Mouse (Mus musculus) spleen, postnatal 10 days (tissue): Measurements from ENCODE around the gene Peli2.
"Not testable (repeated sequence)": the region's sequence is repeated elsewhere in the genome, so short reads cannot be mapped to it uniquely, and the experiment has no call there.

ENCODE experiments used
- DNase-seq, 2 experiments: peaks; one replicate each; pipeline ENCODE4 v3.0.0; 2021 to 2022; ENCODE audit warnings: low spot score in 2 of 2

The Peli2 gene

GRCm38 (mm10) chr14:48120752-48121528 lies at the start of gene Peli2:
TSS of gene Peli2 (plus strand) at chr14:48120823.
- DNase-seq, result peak; percentile 18 to 37

- DNase-seq, result no peak
Observed at GRCm38 (mm10) chr14:48072104-48072503, 48.5 kb upstream of the Peli2 start.

GRCm38 (mm10) chr14:48073247-48074161 lies 47.1 kb upstream of the Peli2 start:
- DNase-seq, result no peak

- not testable (repeated sequence) for DNase-seq
Observed at GRCm38 (mm10) chr14:48079574-48079973, 41.0 kb upstream of the Peli2 start.

DNA sequence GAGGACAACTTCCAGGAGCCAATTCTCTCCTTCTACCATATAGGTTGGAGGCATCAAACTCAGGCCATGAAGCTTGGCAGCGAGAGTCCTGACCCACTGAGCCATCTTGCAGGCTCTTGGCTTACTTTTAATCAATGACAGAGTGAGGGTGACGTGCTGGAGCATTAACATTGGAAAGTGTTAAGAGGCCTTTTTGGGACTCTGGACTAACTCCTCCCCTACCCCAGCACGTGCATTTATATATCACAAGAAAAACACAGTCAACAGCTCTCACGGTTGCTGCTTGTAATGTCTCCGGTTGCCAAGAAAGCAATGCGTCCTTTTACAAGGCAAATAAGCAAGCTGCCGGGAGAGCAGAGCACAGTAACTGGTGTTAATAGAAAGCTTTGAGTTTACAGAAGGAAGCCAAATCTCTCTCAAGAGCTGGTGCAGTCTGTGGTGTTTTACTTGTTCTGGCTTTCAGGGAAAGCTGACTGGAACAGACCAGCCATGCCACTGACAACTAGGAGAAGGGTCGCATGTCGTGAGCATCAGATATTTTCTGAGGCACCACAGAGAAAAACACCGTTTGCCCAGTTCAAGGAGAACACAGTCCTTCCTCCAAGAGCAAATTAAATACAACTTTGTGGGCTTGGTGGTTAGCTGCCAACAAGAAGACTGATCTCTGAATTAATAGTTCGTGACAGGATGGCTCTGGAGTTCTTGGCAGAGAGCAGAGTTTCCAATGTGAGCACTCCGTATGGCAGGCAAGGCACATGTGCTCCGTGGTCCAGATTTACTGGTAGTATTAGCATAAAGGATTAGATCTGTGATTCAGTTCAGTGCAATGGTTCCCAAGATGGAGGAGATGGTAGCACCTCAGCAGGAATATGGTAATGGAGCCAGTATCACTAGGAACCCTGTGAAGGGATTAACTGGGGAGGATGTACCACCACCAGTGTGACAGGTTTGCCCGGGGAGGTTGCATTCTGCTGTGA lies 36.5 kb upstream of the Peli2 start:
- DNase-seq, result no peak

DNA sequence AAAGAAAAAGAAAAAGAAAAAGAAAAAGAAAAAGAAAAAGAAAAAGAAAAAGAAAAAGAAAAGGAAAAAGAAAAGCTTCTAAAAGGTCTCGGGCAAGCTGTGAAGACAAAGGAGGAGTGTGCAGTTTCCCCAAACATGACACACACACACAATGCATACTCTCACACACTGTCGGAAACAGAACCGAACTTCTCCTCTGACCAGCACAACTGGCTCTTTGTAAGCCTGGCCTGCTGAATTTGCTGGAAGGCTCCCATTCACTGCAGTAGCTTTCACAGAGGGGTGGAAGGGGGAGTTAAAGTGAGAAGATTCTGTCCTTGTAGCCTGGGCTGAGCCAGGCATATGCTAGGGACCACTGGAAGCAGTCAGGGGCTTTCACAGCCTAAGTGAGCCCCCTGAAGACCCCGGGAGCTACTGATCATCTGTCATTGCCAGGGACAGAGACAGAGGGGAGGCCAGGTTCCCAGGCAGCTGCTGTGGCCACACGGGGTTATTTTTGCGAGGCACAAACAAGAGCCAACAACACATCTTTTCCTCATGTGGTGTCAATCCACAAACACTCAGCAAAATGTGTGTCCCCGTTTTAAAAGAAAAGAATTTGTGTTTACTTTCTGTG lies 33.8 kb upstream of the Peli2 start:
- DNase-seq, result no peak

DNA sequence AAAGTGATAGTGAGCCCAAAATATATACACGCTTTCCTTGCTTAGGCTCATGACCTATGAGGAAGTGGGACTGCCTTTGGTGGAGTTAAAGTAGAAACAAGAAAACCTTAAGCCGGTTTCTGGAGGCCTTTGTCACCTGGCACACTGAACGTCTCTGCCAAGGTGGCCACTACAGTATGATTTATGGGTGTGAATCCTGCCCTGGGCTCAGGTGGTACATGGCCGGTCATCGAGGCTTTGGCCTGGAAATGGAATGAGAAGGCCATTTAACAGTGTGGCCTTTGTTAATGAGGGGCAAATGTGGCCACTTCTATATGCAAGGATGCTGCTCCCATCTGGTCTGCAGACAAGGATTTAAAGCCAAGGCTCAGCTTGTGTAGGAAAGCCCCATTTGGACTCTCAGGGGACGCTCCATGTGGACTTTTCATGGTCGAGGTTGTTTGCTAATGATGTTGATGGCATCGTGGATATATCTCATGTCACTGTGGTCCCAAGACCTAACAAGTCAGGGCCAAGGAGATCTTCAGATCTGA lies 33.3 kb upstream of the Peli2 start:
- no peak for DNase-seq

GRCm38 (mm10) chr14:48090465-48090864 lies 30.2 kb upstream of the Peli2 start:
- DNase-seq, result no peak

- no peak for DNase-seq
Observed at GRCm38 (mm10) chr14:48091160-48091559, 29.5 kb upstream of the Peli2 start.

DNA sequence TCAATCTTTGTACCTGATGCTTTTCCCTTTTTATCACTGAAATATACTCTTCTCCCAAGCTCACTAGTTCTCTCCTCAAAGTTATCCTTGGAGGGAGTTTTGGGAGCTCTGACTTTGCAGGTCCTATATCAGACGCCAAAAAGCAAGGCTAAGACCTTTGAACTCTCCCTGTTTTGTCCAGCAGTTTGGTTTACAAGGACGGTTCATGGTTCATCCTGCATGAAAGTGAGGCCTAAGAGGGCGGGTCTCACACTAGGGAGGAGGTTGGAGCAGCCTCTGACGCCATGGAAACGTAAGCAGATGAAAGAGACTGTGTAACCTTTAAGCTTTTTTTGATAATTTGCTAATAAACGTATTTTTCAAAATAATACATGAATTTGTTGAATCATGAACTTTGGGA lies 22.4 kb upstream of the Peli2 start:
- DNase-seq, result no peak

GRCm38 (mm10) chr14:48099354-48099753 lies 21.3 kb upstream of the Peli2 start:
- DNase-seq, result no peak

GRCm38 (mm10) chr14:48106453-48106852 lies 14.2 kb upstream of the Peli2 start:
- no peak for DNase-seq

DNA sequence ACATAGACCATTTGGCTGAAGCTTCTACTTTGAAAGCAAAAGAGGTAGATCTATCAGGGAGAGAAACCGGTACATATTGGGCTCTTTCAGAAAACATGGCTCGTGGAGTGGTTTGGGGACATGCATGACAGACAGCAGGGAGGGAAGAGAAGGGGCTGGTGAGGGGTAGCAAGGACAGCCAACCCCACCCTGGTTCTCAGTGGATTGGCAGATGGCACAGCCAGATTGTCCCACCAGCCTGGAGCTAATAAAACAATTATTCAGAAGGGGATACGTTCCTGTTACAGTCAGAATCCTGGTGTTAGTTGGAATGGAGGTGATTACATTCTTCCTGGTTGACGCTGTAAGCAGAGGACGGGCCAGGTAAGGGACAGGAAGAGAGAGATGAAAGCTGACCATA lies 2.6 kb upstream of the Peli2 start:
- no peak for DNase-seq

DNA sequence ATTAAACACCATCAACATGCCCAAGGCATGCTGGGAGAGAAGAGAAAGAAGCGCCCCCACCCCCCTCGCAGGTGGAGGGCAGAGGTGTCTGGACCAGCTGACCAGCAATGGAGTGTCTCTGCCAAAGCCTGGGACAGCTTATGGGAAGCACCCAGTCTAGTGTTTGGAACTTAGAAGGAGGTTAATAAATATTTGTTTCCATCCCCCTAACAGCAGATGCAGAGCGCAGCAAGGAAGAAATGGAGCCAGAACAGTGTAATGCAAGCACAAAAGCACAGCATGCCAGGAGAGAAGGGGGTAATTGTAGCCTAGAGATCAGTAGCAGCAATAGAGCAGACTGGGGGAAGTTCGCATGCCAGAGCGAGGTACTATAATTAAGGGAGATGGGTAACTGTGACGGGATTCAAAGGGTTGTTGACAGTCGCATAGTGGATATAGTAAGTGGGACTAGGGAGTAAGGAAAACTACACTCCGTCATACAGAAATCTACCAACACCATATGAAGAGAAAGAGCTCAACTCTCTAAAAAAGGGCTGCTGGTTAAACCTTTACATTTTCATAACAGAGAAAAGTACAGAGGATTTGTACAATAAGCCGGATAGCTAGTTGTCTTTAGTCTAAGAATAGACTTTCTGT lies 1.5 kb upstream of the Peli2 start:
- no peak for DNase-seq

DNA sequence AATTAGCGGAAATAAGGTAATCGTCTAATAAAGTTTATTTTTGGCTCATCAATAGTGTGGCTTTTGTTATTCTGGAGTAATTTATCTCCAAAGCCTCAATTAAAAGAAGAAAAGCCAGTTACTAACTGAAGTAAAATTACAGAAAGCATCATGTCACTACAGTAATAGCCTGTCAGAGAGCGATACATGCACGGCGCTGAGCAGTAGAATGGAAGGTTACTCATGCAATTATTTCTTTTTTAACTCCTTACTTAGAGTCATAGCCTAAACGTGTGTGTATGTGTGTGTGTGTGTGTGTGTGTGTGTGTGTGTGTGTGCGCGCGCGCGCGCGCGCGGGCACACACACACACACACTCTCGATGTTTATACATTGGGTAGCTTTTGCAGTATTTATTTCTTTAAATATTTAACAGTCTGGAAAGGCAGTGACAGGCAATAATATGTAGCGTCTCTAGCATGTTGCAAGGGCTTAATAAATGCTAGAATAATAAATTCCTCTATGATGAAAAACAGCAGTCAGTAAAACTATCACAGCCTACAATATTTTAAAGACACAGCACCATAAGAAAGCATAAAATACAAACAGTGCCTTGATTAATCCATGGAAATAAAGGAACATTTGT lies 864 bp upstream of the Peli2 start:
- no peak for DNase-seq

- no peak for DNase-seq
Observed at GRCm38 (mm10) chr14:48120443-48120751, 226 bp upstream of the Peli2 start.

- no peak for DNase-seq
Observed at GRCm38 (mm10) chr14:48121529-48122517, 1.2 kb downstream of the Peli2 start.

DNA sequence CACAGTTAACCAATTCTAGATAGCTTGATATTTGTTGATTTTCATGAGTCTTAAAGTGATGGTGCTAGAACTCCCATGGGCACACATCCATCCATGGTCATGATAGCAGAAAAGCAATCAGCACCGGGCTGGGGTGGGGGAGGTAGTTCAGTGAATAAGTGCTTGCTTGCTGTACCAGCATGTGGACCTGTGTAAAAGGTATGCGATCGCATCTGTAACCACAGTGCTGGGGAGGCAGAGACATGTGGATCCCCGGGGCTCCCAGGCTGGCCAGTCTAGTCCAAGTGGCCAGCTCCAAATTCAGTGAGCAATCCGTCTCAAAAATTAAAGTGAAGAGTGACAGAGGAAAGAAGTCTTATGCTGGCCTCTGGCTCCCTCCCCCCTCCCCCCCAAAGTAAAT lies 3.4 kb downstream of the Peli2 start:
- DNase-seq, result no peak

DNA sequence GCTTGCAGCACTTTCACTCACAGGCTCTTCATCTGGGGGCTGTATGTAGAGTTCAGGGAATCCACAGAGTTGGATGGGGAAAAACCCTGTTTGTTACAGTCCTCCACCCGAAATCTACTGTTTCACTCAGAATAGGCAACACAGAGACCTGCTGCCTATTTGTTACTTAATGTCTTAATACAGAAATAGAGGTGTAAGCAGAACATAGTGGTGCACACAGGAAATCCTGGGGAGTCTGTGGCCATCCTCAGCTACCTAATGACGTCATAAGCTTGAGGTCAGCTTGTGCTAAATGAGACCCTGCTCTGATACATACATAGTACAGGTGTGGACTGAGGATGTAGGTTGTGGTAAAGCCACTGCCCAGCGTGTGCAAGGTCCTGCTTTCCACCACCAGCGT lies 4.2 kb downstream of the Peli2 start:
- no peak for DNase-seq
